Mouse (Mus musculus) C2C12 (cell line): ENCODE results near the gene Tmem50b.

ENCODE experiments used
- CTCF ChIP-seq: IDR thresholded peaks from one replicate; pipeline ENCODE4 v1.5.1; 2011; ENCODE audit not compliant: control insufficient read depth, insufficient read depth, insufficient read length
- FOSL1 ChIP-seq: IDR thresholded peaks from one replicate; pipeline ENCODE4 v1.8.0; 2011; ENCODE audit warnings: mild to moderate bottlenecking, low read length; ENCODE audit not compliant: poor library complexity, insufficient read depth, severe bottlenecking
- MYOD1 ChIP-seq: IDR thresholded peaks from one replicate; pipeline ENCODE4 v1.6.1; 2011; ENCODE audit warnings: low read depth; ENCODE audit not compliant: control insufficient read depth, insufficient read length
- MYOG ChIP-seq: IDR thresholded peaks from one replicate; pipeline ENCODE4 v1.6.1; 2011; ENCODE audit not compliant: control insufficient read depth, insufficient read length; ENCODE audit errors: extremely low read depth
- USF1 ChIP-seq: IDR thresholded peaks from one replicate; pipeline ENCODE4 v1.6.1; 2011; ENCODE audit warnings: low read depth, mild to moderate bottlenecking, control low read depth, moderate library complexity

- TF ChIP-seq CTCF (no peak), USF1 (no peak), MYOG (no peak), FOSL1 (no peak), MYOD1 (no peak)
Measured at GRCm38 (mm10) chr16:91548996-91549395, 48.6 kb downstream of the Tmem50b start.
